Mouse (Mus musculus): ENCODE data around the gene Mthfsd. TPM values are rescaled to one million over a fixed set of nuclear protein-coding genes. Genes with fewer than 3 reads are reported as not detected.

The Mthfsd gene
- polyA plus RNA-seq, 1 experiment: 39.6 TPM

- DNase-seq (ENCODE audit: low read depth, low spot score): no peak
These were observed 29.5 kb downstream of the Mthfsd start for GRCm38 (mm10) chr8:121078721-121079120.

GRCm38 (mm10) chr8:121076555-121076954, 31.6 kb downstream of the Mthfsd start:
- WGBS: 17% methylated on average over 7 of the region's 7 CpGs
- no peak for DNase-seq (ENCODE audit: low read depth, low spot score)

More at GRCm38 (mm10) chr8:121078721-121079120, 29.5 kb downstream of the Mthfsd start:
- WGBS: 13% methylated on average over 14 of the region's 14 CpGs

DNA sequence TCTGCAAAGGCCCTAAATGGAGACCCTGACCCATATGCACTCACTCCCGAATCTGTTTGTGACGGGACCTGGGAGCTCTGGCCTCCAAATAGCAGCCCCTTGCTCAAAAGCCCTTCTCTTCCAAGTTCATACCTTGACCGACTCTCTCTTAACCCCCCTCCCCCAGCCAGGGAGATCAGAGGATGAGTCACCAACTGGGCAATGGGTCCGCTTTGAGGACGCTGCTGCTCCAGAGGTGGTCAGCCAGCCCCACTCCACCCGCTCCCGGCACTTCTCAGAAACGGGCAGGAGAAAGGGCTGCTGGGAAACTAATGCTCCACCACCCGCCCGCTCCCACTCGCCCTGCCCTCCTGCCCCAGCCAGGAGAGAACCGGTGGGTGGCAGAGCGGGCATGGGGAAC, 32.3 kb downstream of the Mthfsd start:
- no peak for DNase-seq (ENCODE audit: low read depth, low spot score)
- WGBS: 11% methylated on average over 13 of the region's 13 CpGs

GRCm38 (mm10) chr8:121074848-121075145, 33.4 kb downstream of the Mthfsd start:
- 10% methylated on average over 10 of the region's 10 CpGs for WGBS

DNA sequence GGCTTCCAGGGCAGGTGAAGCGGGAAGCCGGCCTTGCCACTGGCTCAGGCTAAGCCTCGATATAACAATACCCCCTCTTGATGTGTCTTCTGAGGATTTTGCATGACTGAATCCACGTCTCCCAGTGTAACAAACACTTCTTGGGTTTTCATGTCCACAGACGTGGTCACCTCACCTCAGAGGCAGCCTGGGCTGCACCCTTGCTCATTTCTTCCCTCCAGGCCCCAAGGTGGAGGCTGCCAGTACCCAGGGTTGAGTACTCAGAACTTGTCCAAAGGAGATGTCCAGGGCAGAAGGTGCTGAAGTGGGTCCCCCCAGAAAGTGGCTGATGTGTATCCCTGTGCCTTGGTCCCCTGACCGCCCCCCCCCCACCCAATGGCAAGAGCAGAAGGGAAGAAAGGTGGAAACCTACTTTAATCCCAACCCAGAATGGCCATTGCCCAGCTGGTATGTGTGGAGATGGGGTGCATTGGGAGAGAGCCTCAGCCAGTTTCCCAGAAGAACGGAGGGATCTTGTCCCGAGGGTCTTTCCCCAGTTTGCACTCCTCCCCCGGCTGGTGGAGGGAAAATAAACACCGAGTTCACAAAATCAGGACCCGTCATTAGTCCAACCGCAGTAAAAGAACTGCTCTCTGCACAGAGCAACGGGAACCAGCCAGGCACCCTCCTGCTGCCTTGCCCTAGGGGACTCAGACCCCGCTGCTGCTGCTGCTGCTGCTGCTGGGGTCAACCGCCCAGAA, 33.9 kb downstream of the Mthfsd start:
- DNase-seq (ENCODE audit: low read depth, low spot score): no peak
- WGBS: 15% methylated on average over 15 of the region's 15 CpGs

More at GRCm38 (mm10) chr8:121074848-121075145, 33.4 kb downstream of the Mthfsd start:
- DNase-seq (ENCODE audit: low read depth, low spot score): no peak

- DNase-seq (ENCODE audit: low read depth, low spot score): no peak
- 4% methylated on average over 48 of the region's 48 CpGs for WGBS
These were observed 34.8 kb downstream of the Mthfsd start for GRCm38 (mm10) chr8:121073174-121074107.

- no peak for DNase-seq (ENCODE audit: low read depth, low spot score)
- 28% methylated on average over 11 of the region's 11 CpGs for WGBS
These were observed 35.6 kb downstream of the Mthfsd start for GRCm38 (mm10) chr8:121072406-121073130.

GRCm38 (mm10) chr8:121071454-121071853, 36.7 kb downstream of the Mthfsd start:
- no peak for DNase-seq (ENCODE audit: low read depth, low spot score)
- 8% methylated on average over 12 of the region's 12 CpGs for WGBS

DNA sequence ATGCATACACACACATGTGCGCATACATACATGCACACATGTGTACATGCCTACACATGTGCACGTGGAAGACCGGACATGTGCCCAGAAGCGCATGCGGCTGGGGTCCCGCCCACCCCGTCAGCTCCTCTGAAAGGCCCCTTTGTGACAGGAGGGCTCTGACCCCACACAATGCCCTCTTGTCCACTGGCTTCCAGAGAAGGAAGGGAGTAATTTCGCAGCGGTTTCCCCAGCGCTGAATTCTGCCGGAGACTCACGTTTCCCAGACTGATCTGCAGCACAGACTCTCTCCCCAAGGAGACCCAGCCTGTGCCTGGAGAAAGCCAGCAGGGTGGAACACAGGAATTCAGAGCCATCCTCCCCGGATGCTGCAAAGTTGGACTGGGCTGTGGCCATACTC, 44.5 kb downstream of the Mthfsd start:
- 57% methylated on average over 13 of the region's 13 CpGs for WGBS
- DNase-seq (ENCODE audit: low read depth, low spot score): no peak

DNA sequence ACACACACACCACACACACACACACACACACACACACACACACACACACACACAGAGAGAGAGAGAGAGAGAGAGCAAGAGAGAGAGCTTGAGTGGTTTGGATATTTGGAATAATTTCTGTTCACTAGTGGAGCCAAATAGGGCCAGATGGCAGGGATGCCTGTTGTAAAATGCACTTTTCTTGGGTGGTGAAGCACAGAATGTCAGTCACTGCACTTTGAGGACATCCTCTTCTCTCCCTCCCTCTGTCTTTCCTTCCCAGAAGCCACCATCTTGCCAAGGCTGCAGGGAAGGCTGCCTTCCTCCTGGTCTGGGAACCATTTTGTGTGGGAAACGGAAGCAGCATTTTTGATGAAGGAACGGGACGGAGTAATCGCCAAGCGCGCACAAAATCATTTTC, 45.7 kb downstream of the Mthfsd start:
- DNase-seq (ENCODE audit: low read depth, low spot score): no peak
- WGBS: 90% methylated on average over 6 of the region's 6 CpGs

DNA sequence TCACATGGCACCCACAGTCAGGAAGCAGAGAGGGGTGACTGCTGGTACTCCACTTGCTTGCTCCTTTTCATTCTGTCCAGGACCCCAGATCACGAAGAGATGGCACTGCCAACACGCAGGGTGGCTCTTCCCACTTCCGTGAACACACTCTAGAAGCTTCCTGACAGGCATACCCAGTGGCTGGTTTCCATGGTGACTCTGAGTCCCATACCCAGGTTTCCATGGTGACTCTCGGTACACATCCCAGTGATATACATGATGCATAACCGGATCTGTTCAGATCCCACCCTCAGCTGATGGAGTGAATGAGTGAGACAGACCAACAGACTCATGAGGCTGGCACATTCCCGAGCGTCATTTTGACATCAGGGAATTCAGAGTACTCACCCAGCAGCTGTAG, 49.1 kb downstream of the Mthfsd start:
- 83% methylated on average over 7 of the region's 7 CpGs for WGBS

DNA sequence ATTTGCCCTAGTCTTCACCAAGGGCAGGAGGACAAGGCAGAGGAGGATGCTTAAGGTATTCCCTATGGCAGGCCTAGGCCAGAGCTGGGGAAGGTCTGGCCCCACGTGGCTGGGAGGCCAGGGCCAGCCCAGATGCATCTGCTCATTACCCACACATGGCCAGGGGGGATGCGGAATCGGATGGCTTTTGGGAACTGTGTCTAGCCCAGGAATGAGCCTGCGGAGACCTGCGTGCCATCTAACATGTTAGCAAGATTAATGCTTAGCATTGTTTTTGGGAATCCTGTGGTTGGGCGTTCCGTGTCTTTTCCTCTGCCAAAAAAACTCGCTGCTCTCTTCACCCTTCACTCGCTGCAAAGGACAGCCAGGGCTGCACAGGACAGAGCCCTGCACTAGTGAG, 50.1 kb downstream of the Mthfsd start:
- 69% methylated on average over 9 of the region's 9 CpGs for WGBS
- no peak for DNase-seq (ENCODE audit: low read depth, low spot score)

More for the DNA sequence above, 49.1 kb downstream of the Mthfsd start:
- DNase-seq (ENCODE audit: low read depth, low spot score): no peak

- DNase-seq (ENCODE audit: low read depth, low spot score): no peak
- 67% methylated on average over 9 of the region's 9 CpGs for WGBS
These were observed 60.8 kb downstream of the Mthfsd start for GRCm38 (mm10) chr8:121047441-121047840.

GRCm38 (mm10) chr8:121043719-121044440, 64.3 kb downstream of the Mthfsd start:
- DNase-seq (ENCODE audit: low read depth, low spot score): no peak
- WGBS: 21% methylated on average over 19 of the region's 19 CpGs

Other genes starting within 250 kb of the Mthfsd start
- gene Foxf1, start 24.0 kb downstream of the Mthfsd start, polyA plus RNA-seq (2012; rRNA removed): 16.6 and 26.7 TPM in 2 replicates
- gene Foxc2, start 7.8 kb upstream of the Mthfsd start, polyA plus RNA-seq (2012; rRNA removed): 0.16 TPM in 2 replicates
- 1.4 and 2.7 TPM in 2 replicates for gene Foxl1, start 19.5 kb upstream of the Mthfsd start, polyA plus RNA-seq (2012; rRNA removed)

Data from large intestine, adult 2 months (tissue).